ENCODE assay signal across 8 mouse cellular contexts in genomic region chr7:63444484-63445345, GRCm38 (mm10). TPM values are rescaled to one million over a fixed set of nuclear protein-coding genes. Genes with fewer than 3 reads are reported as not detected.
DNase-seq lines count a peak whose midpoint lies in the region; ATAC-seq lines count a peak whose summit lies in the region.

TSS of gene Otud7a (plus strand) at chr7:63444751.

- H3K27ac ChIP-seq in forebrain, embryonic 13.5 days: peak within 1 kb of the TSS; percentile 70
- H3K27ac ChIP-seq in lung, embryonic 16.5 days (ENCODE audit: low read length): no peak within 1 kb of the TSS

- H3K27me3 ChIP-seq in forebrain, embryonic 13.5 days: 0 out of 2 replicates have a peak, but pooled peaks cover 4% of the 10 kb centered on the region
- H3K27me3 ChIP-seq in lung, embryonic 16.5 days (ENCODE audit: control insufficient read depth, insufficient read depth, low read depth, low read length): peaks cover 23% of the 10 kb centered on the region

- H3K9me3 ChIP-seq in forebrain, embryonic 13.5 days (replicated peaks): no peaks in the 10 kb centered on the region
- no peaks in the 10 kb centered on the region for H3K9me3 ChIP-seq in lung, embryonic 16.5 days (ENCODE audit: control insufficient read depth, low read length)

- peak; percentile 79 for ATAC-seq in cerebellum, adult (ENCODE audit: insufficient number of reproducible peaks, low FRiP score, low TSS enrichment)
- peak; percentile 94 for ATAC-seq in forebrain, embryonic 13.5 days
- ATAC-seq in lung, embryonic 16.5 days (ENCODE audit: low read depth): peak; percentile 79
- ATAC-seq in activated CD4-positive, CD25-positive, alpha-beta regulatory T cell, adult 4 months: no peak

- under 1% methylated on average over 101 of the region's 123 CpGs for WGBS in forebrain, embryonic 13.5 days
- under 1% methylated on average over 85 of the region's 123 CpGs for WGBS in lung, embryonic 16.5 days

- H3K36me3 ChIP-seq in forebrain, embryonic 13.5 days (ENCODE audit: poor library complexity, severe bottlenecking): no peaks in the 10 kb centered on the region
- no peaks in the 10 kb centered on the region for H3K36me3 ChIP-seq in lung, embryonic 16.5 days (ENCODE audit: control insufficient read depth, insufficient read depth, low read length)

- peak within 1 kb of the TSS; percentile 83 for H3K9ac ChIP-seq in forebrain, embryonic 13.5 days
- 0 out of 2 replicates have a peak within 1 kb of the TSS, but pooled peaks have one; percentile 20 for H3K9ac ChIP-seq in lung, embryonic 16.5 days (ENCODE audit: low read length)

- peak; percentile 86 for DNase-seq in ZHBTc4 (ENCODE audit: low read depth, low spot score)
- DNase-seq in heart, postnatal 36 days: peak; percentile 42 to 43
- peak; percentile 88 for DNase-seq in layer of hippocampus, adult 9-11 months
- DNase-seq in right cerebral cortex, adult 2 months (ENCODE audit: low spot score in 2 of 2): peak; percentile 90 to 92

- H3K4me1 ChIP-seq in forebrain, embryonic 13.5 days: peaks cover 8% of the 10 kb centered on the region; the same call in 1 of the 2 replicates
- H3K4me1 ChIP-seq in lung, embryonic 16.5 days (replicated peaks; ENCODE audit: control insufficient read depth, insufficient read depth, low read length): 0 out of 2 replicates have a peak, but pooled peaks cover 3% of the 10 kb centered on the region

- intact Hi-C loops in heart, postnatal 36 days (cut with DNase I): no loop called here

- peak within 1 kb of the TSS; percentile 79 for H3K4me3 ChIP-seq in forebrain, embryonic 13.5 days
- peak within 1 kb of the TSS; percentile 56 for H3K4me3 ChIP-seq in lung, embryonic 16.5 days (ENCODE audit: low read length)

- H3K4me2 ChIP-seq in forebrain, embryonic 13.5 days: peak within 1 kb of the TSS; percentile 94
- peak within 1 kb of the TSS; percentile 96 for H3K4me2 ChIP-seq in lung, embryonic 16.5 days (ENCODE audit: low read depth, low read length)

RNA-seq across cellular contexts. Expression of gene Otud7a, which starts in this region (rescaled TPM):
- polyA plus RNA-seq in forebrain, embryonic 13.5 days (2015; fragmentation: Nextera tagmentation; extraction: Ambion mirVana): 1.8 and 2.6 TPM in 2 replicates
- total RNA-seq in heart, postnatal 36 days (2021): under 1 TPM in 1 of 2 experiments, not detected in 1; 0.14 TPM
- 0.11 and 0.20 TPM in 2 replicates for polyA plus RNA-seq in lung, embryonic 16.5 days (2015; fragmentation: Nextera tagmentation; extraction: Ambion mirVana)
- not detected for polyA plus RNA-seq in activated CD4-positive, CD25-positive, alpha-beta regulatory T cell, adult 4 months (2017; shearing (Covaris generic))

Comparison
In these comparisons a context has a peak if more than half of its experiments do, and no peak if none do; other contexts are left out.
1. Peak in DNase-seq in heart, postnatal 36 days; RNA of the gene not detected or under 1 TPM.
2. Peak in ATAC-seq, H3K4me3 ChIP-seq, H3K9ac ChIP-seq and H3K4me2 ChIP-seq in lung, embryonic 16.5 days; RNA of the gene not detected or under 1 TPM.